Mouse (Mus musculus) T-cell, adult 66 days (primary cell): ENCODE data around the gene Akap4. TPM values are rescaled to one million over a fixed set of nuclear protein-coding genes. Genes with fewer than 3 reads are reported as not detected.

Experiments used
- total RNA-seq, 2 experiments: library from RNA; stranded (reverse); gene quantifications; 3 replicates in 1 of 2; 4 replicates in 1 of 2; pipeline ENCODE4 v1.2.4; 2023

Gene Akap4
- total RNA-seq = not detected

GRCm38 (mm10) chrX:7067219-7067618 is at the start of gene Akap4:
Gene Akap4, plus strand, starts transcription at chrX:7067519.

GRCm38 (mm10) chrX:7041519-7041918 is 25.8 kb upstream of the Akap4 start, which contains the start of gene Ccnb3:
Gene Ccnb3, minus strand, starts transcription at chrX:7041619.

Other genes with a start within 250 kb of the Akap4 start
- not detected for gene Ccnb3, start 25.9 kb upstream of the Akap4 start, total RNA-seq